Mouse (Mus musculus) heart, postnatal 14 days (tissue): ENCODE results near the gene Ski. TPM values are rescaled to one million over a fixed set of nuclear protein-coding genes. Genes with fewer than 3 reads are reported as not detected.

Experiments
- DNase-seq, 2 experiments: peaks; one replicate each; pipeline ENCODE4 v3.0.0; 2021 to 2022
- intact Hi-C: fragments of 180-260 bp; cut with DNase I; formaldehyde crosslinking; loops from one replicate; pipeline ENCODE4 v1.15.1; 2025
- total RNA-seq, 2 experiments: library from RNA; stranded (reverse); gene quantifications; 2 replicates each; pipeline ENCODE4 v1.2.3; 2021

Gene Ski
- total RNA-seq, 2 experiments from 2014 or later: 65.0 to 65.3 TPM

DNA sequence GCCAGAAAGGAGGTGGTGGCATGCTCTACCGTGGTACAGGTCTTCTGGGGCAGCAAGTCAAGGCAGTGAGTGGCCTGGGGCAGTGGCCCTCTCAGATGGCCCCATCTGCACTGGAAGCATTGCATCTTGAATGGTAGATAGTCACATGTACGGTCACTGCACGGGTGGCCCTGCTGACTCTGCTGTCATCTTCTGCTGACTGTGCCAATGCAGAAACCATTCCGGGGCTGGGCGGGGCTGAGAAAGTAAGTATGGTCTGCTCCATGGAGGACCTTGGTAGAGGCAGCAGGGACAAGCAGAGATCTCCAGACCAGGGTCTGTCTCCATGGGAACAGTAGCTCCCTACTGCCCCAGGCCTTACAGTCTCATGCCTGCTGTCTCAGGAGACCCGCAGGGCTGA, 101.2 kb downstream of the Ski start:
- intact Hi-C loops: no loop called here

DNA sequence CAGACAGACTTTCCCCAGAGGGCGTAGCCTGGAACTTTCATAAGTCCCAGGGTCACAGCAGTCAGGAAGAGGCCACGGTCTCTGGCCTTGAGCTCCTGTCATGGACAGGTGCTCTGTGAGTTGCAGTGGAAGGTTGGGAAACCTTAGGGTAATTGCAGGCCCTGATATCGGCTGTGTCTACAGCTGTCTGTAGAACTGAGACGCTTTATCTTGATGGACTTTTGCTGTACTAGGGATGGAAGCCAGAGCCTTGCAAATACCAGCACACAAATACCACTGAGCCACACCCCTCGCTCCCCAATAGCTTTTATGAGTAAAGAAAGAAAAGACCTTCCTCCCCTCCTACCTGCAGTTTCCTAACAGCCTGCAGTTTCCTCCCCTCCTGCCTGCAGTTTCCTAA, 101.8 kb downstream of the Ski start:
- intact Hi-C loops: no loop called here
- DNase-seq: no peak

More for the DNA sequence above, 101.2 kb downstream of the Ski start:
- DNase-seq: no peak

DNA sequence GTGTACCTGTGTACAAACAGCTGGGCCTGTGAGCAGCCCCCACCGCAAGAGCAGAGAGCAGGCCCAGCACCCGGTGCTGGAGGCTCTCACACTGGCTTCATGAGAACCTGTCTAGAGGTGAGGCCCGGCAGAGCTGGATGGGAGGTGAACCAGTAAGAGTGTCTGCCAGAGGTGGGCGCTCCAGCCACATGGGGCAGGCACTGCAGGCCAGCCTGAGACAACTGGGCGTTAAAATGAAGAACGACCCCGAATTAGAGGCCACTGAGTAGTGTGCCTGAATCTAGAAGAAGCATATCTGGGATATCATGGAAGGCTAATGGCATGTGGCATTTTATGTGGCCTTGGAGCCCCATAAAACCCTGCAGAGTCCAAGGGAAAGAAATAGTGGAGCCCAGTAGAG, 102.4 kb downstream of the Ski start:
- DNase-seq: no peak
- intact Hi-C loops: no loop called here

DNA sequence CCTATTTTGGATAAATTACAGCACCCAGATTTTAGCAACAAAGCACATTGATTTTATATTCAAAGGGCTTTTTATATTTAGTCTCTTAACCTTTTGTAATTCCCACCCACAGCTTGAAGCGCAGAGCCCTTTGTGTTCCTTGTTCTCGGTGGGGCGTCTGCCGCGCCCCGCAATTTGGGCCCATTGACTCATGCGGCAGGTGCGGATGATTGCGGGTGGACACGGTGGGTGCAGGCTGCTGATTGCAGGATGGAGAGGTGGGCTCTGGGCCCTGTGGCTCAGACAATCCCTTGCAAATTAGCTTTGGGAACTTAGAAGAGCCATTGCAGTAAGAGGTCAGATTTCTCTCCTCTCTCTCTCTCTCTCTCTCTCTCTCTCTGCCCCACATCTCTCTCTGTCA, 104.1 kb downstream of the Ski start:
- intact Hi-C loops: no loop called here
- DNase-seq: no peak

DNA sequence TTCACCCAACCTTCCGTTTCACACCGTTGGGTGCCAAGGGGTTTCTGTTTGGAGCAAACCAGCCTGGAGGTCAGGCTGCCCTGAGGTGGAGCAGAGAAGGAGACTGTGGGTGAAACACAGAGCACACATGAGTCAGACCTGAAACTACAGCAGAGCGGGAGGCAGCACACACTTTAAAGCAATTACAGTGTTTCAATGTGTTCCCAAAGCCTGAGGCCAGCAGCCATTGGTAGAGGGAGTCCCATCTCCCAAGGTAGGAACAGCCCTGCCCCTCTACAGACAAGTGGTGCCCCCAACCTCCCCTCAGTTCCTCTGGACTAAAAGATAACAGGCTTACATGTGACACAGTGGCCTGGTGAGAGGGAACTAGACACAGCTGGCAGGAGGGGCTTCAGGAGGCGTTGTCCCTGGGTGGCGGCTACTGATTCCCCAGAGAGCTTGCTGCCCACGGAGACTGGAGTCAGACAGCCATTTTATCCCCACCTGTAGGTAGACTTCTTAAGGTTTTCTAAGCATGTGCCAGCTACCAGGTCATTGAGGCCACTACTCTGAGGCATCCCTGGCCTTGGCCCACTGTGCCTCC, 104.9 kb downstream of the Ski start:
- intact Hi-C loops: no loop called here
- no peak for DNase-seq

DNA sequence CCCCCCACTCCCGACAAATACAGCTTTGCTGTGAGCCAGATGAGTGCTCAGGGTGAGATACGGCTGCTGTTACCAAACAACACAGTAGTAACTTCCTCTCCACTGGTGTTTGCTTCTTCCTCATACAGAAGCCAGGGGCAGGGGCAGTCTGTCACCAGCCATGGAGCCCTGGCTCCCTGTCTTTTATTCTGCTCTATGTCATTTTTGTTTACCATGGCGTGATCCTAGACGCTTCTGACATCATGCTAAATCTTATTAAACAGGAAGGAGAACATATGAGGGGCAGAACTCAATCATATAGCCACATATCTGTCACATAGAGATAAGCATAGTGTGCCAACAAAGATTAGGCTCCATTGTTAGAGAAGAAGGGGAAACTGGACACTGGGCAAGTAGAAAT, 105.8 kb downstream of the Ski start:
- intact Hi-C loops: no loop called here
- DNase-seq: no peak

DNA sequence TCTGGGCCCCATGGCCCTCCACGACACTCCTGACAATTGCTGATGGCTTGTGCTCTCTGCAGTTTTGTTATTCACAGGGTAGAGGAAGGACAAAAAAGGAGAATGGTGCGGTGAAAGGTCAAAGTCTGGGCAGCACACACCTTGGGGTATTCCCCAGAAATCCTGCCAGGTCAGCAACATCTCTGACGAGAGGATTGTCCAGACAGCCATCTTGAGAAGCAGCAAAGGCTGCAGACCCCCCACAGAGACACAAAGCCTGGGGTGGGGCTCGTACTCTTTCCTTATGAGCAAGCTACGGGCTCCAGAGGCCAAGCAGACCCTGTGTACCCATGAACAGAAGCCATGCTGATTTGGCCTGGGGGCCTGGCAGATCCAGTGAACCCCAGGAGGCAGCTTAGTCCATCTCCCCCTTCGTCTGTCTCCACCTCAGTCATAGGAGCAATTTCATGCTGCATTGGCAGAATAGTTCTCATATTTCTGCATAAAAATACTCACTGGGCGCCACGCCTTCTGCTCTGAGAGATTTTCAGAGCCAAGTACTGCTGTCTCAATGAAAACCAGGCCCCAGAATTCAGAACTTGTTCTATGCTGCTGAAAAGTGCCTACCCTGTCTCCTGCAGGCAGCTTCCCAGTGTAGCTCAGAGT, 108.5 kb downstream of the Ski start:
- intact Hi-C loops: no loop called here
- no peak for DNase-seq

DNA sequence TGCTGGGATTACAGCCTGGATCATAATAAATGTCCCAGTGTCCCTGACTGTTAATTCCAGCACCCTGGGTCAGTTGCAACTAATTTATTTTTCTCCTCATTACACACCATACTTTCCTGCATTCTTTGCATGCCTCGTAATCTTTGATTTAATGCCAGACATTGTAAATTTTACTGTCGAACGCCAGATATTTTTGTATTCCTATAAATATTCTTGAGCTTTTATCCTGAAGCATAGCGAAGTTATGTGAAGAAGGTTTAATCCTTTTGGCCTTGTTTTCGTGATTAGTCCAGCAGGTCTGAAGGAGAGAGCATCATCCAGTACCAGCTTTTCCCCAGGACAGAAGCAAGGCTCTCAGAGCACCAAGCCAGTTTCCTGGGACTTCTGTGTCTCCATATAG, 112.9 kb downstream of the Ski start:
- no peak for DNase-seq
- intact Hi-C loops: no loop called here

DNA sequence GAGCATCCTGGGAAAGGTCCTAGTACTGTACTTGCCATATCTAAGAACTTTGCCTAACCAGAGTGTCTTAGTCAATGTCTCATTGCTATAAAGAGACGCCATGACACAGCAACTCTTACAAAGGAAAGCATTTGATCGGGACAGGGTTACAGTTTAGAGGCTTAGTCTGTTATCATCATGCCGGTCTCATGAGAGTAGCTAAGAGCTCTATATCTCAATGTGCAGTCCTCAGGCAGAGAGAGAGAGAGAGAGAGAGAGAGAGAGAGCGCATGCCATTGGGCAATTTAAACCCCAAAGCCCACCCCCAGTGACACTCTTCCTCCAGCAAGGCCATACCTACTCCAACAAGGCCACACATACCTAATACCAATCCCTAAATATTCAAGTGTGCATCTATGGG, 114.5 kb downstream of the Ski start:
- DNase-seq: no peak
- intact Hi-C loops: no loop called here

Other genes with a start within 250 kb of the Ski start
- under 1 TPM in 1 of 2 experiments, not detected in 1; 0.17 TPM for gene Plch2, start 165.8 kb downstream of the Ski start, total RNA-seq
- gene Pex10, start 155.6 kb downstream of the Ski start, total RNA-seq: 10 to 100 TPM; 18.3 to 19.6 TPM
- 10 to 100 TPM; 66.6 to 67.8 TPM for gene Rer1, start 136.2 kb downstream of the Ski start, total RNA-seq
- 1 to 10 TPM; 1.4 to 3.8 TPM for gene Morn1, start 136.0 kb downstream of the Ski start, total RNA-seq
- gene Faap20, start 27.2 kb upstream of the Ski start, total RNA-seq: 10 to 100 TPM; 19.0 to 19.6 TPM
- gene Prkcz, start 138.8 kb upstream of the Ski start, total RNA-seq: 1 to 10 TPM; 1.7 to 2.1 TPM
- gene Gabrd, start 175.5 kb upstream of the Ski start, total RNA-seq: not detected
- gene Cfap74, start 186.6 kb upstream of the Ski start, total RNA-seq: under 1 TPM; 0.61 to 0.69 TPM
- gene Tmem52, start 246.5 kb upstream of the Ski start, total RNA-seq: 1 to 10 TPM; 3.6 to 6.9 TPM